Mouse (Mus musculus) ES-E14 (cell line): ENCODE data around the gene Kcnj11. TPM values are rescaled to one million over a fixed set of nuclear protein-coding genes. Genes with fewer than 3 reads are reported as not detected.

Experiments
- DNase-seq: peaks from one replicate; pipeline ENCODE4 v3.0.0-alpha.2; 2013; ENCODE audit warnings: low read depth, low spot score
- H3K27ac ChIP-seq: 2 replicates; pipeline ENCODE4 v1.5.1; 2012; ENCODE audit warnings: low read depth, mild to moderate bottlenecking, low read length, moderate library complexity, mixed read lengths; ENCODE audit not compliant: poor library complexity, insufficient read depth, severe bottlenecking
- H3K36me3 ChIP-seq: 2 replicates; pipeline ENCODE4 v1.6.1; 2012; ENCODE audit warnings: mild to moderate bottlenecking, low read length, moderate library complexity, mixed read lengths; ENCODE audit not compliant: control insufficient read depth, poor library complexity, insufficient read depth, severe bottlenecking
- H3K4me1 ChIP-seq, 2 experiments: fragments of 150-350 bp in 1 of 2; sonication (generic) in 1 of 2; 2 replicates each; pipeline ENCODE4 v1.6.1; 2012; ENCODE audit warnings: low read length in 2 of 2, mild to moderate bottlenecking in 1 of 2, mixed read lengths in 1 of 2; ENCODE audit not compliant: control insufficient read depth in 2 of 2, insufficient read depth in 2 of 2, poor library complexity in 1 of 2
- H3K4me3 ChIP-seq, 2 experiments: fragments of 150-350 bp in 1 of 2; sonication (generic) in 1 of 2; 2 replicates each; pipeline ENCODE4 v1.5.1; 2012; ENCODE audit warnings: low read length in 2 of 2, low read depth in 1 of 2, mild to moderate bottlenecking in 1 of 2, mixed read lengths in 1 of 2; ENCODE audit not compliant: insufficient read depth in 1 of 2, poor library complexity in 1 of 2, severe bottlenecking in 1 of 2
- H3K9ac ChIP-seq: 2 replicates; pipeline ENCODE4 v1.6.1; 2012; ENCODE audit warnings: low read depth, mild to moderate bottlenecking, low read length, mixed read lengths; ENCODE audit not compliant: poor library complexity, insufficient read depth, severe bottlenecking
- H3K9me3 ChIP-seq: fragments of 150-350 bp; sonication (generic); 2 replicates; pipeline ENCODE4 v1.6.1; 2012; ENCODE audit warnings: low read depth, mild to moderate bottlenecking, low read length; ENCODE audit not compliant: control insufficient read depth, insufficient read depth
- CHD2 ChIP-seq: IDR thresholded peaks from 2 replicates; pipeline ENCODE4 v1.6.1; 2014; ENCODE audit warnings: mild to moderate bottlenecking, low read depth, low read length, inconsistent platforms
- HCFC1 ChIP-seq: IDR thresholded peaks from 2 replicates; pipeline ENCODE4 v1.6.1; 2012; ENCODE audit warnings: low read length, inconsistent platforms, borderline replicate concordance; ENCODE audit not compliant: insufficient read depth
- MAFK ChIP-seq: IDR thresholded peaks from 2 replicates; pipeline ENCODE4 v1.6.1; 2014; ENCODE audit warnings: mild to moderate bottlenecking, low read depth, low read length, inconsistent platforms; ENCODE audit not compliant: insufficient read depth
- ZC3H11A ChIP-seq: IDR thresholded peaks from 2 replicates; pipeline ENCODE4 v1.6.1; 2012; ENCODE audit warnings: low read depth, mild to moderate bottlenecking, inconsistent platforms, low read length, borderline replicate concordance
- ZNF384 ChIP-seq: IDR thresholded peaks from 2 replicates; pipeline ENCODE4 v1.6.1; 2012; ENCODE audit warnings: low read depth, low read length, inconsistent platforms
- in situ Hi-C, 2 experiments: fragments of 600-800 bp; cut with MboI; formaldehyde crosslinking; loops; one replicate each; pipeline ENCODE4 v1.15.1; 2025; ENCODE audit warnings: low sequenced_read_pairs in 2 of 2, inconsistent platforms in 1 of 2; ENCODE audit not compliant: unreplicated experiment in 2 of 2
- total RNA-seq: library from RNA; depleted of rRNA; stranded (reverse); fragments of 300-350 nt; gene quantifications from 2 replicates; pipeline ENCODE4 v1.2.3, GENCODE M21; 2012

Kcnj11 gene
- total RNA-seq, 1 experiment, result 0.85 TPM

- peaks cover 42% of the 10 kb centered on the region for H3K36me3 ChIP-seq
- H3K9me3 ChIP-seq, result no peaks in the 10 kb centered on the region
- no peak for DNase-seq
- TF ChIP-seq HCFC1, result no peak
- TF ChIP-seq ZC3H11A, result no peak
- no peak for TF ChIP-seq CHD2
- no peak for TF ChIP-seq ZNF384
- no peak for TF ChIP-seq MAFK
- H3K9ac ChIP-seq, result no peak overlapping the region
- in situ Hi-C loops, result no loop called here
- no peak overlapping the region for H3K27ac ChIP-seq
- H3K4me3 ChIP-seq, result no peak overlapping the region
- no peaks in the 10 kb centered on the region for H3K4me1 ChIP-seq
These were observed 48.3 kb downstream of the Kcnj11 start for GRCm38 (mm10) chr7:46052161-46052821.

GRCm38 (mm10) chr7:46049981-46050380 lies 50.6 kb downstream of the Kcnj11 start:
- H3K4me1 ChIP-seq, result no peaks in the 10 kb centered on the region
- no peak overlapping the region for H3K4me3 ChIP-seq
- no peaks in the 10 kb centered on the region for H3K9me3 ChIP-seq
- no peak overlapping the region for H3K9ac ChIP-seq
- no peak for DNase-seq
- in situ Hi-C loops, result no loop called here
- TF ChIP-seq HCFC1 (no peak), CHD2 (no peak), ZC3H11A (no peak)
- no peak overlapping the region for H3K27ac ChIP-seq
- peaks cover 45% of the 10 kb centered on the region for H3K36me3 ChIP-seq

GRCm38 (mm10) chr7:46047873-46048562 lies 52.5 kb downstream of the Kcnj11 start:
- in situ Hi-C loops, result no loop called here
- H3K36me3 ChIP-seq, result peaks cover 39% of the 10 kb centered on the region

GRCm38 (mm10) chr7:46045882-46046281 lies 54.7 kb downstream of the Kcnj11 start:
- peaks cover 0 to 3% of the 10 kb centered on the region in 2 experiments; a peak in 1 of 4 replicates for H3K4me1 ChIP-seq
- DNase-seq, result no peak
- no peaks in the 10 kb centered on the region for H3K9me3 ChIP-seq
- H3K9ac ChIP-seq, result no peak overlapping the region
- H3K4me3 ChIP-seq, result no peak overlapping the region
- no peak for TF ChIP-seq MAFK
- no peak for TF ChIP-seq HCFC1
- no peak for TF ChIP-seq ZC3H11A
- in situ Hi-C loops, result no loop called here
- H3K36me3 ChIP-seq, result peaks cover 54% of the 10 kb centered on the region
- no peak overlapping the region for H3K27ac ChIP-seq

More at GRCm38 (mm10) chr7:46047873-46048562, 52.5 kb downstream of the Kcnj11 start:
- H3K4me3 ChIP-seq, result no peak overlapping the region
- H3K9me3 ChIP-seq, result no peaks in the 10 kb centered on the region
- no peak overlapping the region for H3K9ac ChIP-seq
- no peak for DNase-seq
- no peaks in the 10 kb centered on the region for H3K4me1 ChIP-seq
- no peak overlapping the region for H3K27ac ChIP-seq
- no peak for TF ChIP-seq HCFC1
- no peak for TF ChIP-seq ZNF384
- TF ChIP-seq ZC3H11A, result no peak
- TF ChIP-seq CHD2, result no peak
- no peak for TF ChIP-seq MAFK
